25 mouse cellular contexts compared by ENCODE assay signal in genomic region chr17:64641376-64641775, GRCm38 (mm10). TPM values are rescaled to one million over a fixed set of nuclear protein-coding genes. Genes with fewer than 3 reads are reported as not detected.
DNase-seq lines count a peak whose midpoint lies in the region; ATAC-seq and TF ChIP-seq lines count a peak whose summit lies in the region.
"Had no signal": no experiment of that assay in that cellular context is flagged by ENCODE, and none has a peak within 500 bp of the region (broad histone marks: within the 10 kb centered on the region; RNA-seq: fewer than 3 reads in every experiment).

No protein-coding gene starts in this region.

- no peaks in the 10 kb centered on the region for H3K27me3 ChIP-seq in hindbrain, embryonic 10.5 days (ENCODE audit: insufficient read depth, poor library complexity, severe bottlenecking)
- no peaks in the 10 kb centered on the region for H3K27me3 ChIP-seq in hindbrain, embryonic 16.5 days (replicated peaks; ENCODE audit: control insufficient read depth, insufficient read depth, low read length)
- H3K27me3 ChIP-seq in intestine, postnatal 0 days (replicated peaks; ENCODE audit: control insufficient read depth, insufficient read depth, low read length): no peaks in the 10 kb centered on the region
- H3K27me3 ChIP-seq in intestine, embryonic 15.5 days (replicated peaks): no peaks in the 10 kb centered on the region
- H3K27me3 ChIP-seq in kidney, embryonic 15.5 days: no peaks in the 10 kb centered on the region
- H3K27me3 ChIP-seq in neural tube, embryonic 12.5 days (replicated peaks): no peaks in the 10 kb centered on the region
- no peaks in the 10 kb centered on the region for H3K27me3 ChIP-seq in neural tube, embryonic 15.5 days (replicated peaks)
- H3K27me3 ChIP-seq: CH12.LX; forebrain, embryonic 13.5 days; hindbrain, embryonic 12.5 days; Patski had no signal

- H3K9me3 ChIP-seq in hindbrain, embryonic 10.5 days: no peaks in the 10 kb centered on the region
- no peaks in the 10 kb centered on the region for H3K9me3 ChIP-seq in hindbrain, embryonic 16.5 days (ENCODE audit: control insufficient read depth, low read length)
- no peaks in the 10 kb centered on the region for H3K9me3 ChIP-seq in intestine, postnatal 0 days (ENCODE audit: control insufficient read depth)
- H3K9me3 ChIP-seq in intestine, embryonic 15.5 days: no peaks in the 10 kb centered on the region
- H3K9me3 ChIP-seq in kidney, embryonic 15.5 days (replicated peaks): no peaks in the 10 kb centered on the region
- no peaks in the 10 kb centered on the region for H3K9me3 ChIP-seq in neural tube, embryonic 12.5 days
- no peaks in the 10 kb centered on the region for H3K9me3 ChIP-seq in neural tube, embryonic 15.5 days (replicated peaks)
- H3K9me3 ChIP-seq: forebrain, embryonic 10.5 days; forebrain, embryonic 13.5 days; hindbrain, embryonic 12.5 days had no signal

- H3K36me3 ChIP-seq in hindbrain, embryonic 10.5 days: peaks cover 7% of the 10 kb centered on the region
- H3K36me3 ChIP-seq in hindbrain, embryonic 16.5 days (ENCODE audit: control insufficient read depth, insufficient read depth, low read length): no peaks in the 10 kb centered on the region
- peaks cover 15% of the 10 kb centered on the region for H3K36me3 ChIP-seq in intestine, postnatal 0 days (ENCODE audit: control insufficient read depth, insufficient read depth)
- H3K36me3 ChIP-seq in intestine, embryonic 15.5 days: 0 out of 2 replicates have a peak, but pooled peaks cover 2% of the 10 kb centered on the region
- H3K36me3 ChIP-seq in kidney, embryonic 15.5 days: peaks cover 15% of the 10 kb centered on the region; the same call in 1 of the 2 replicates
- no peaks in the 10 kb centered on the region for H3K36me3 ChIP-seq in neural tube, embryonic 12.5 days
- no peaks in the 10 kb centered on the region for H3K36me3 ChIP-seq in neural tube, embryonic 15.5 days
- H3K36me3 ChIP-seq: G1E; hindbrain, embryonic 12.5 days had no signal

- H3K9ac ChIP-seq in hindbrain, embryonic 16.5 days (ENCODE audit: low read depth, low read length): no peak overlapping the region
- H3K9ac ChIP-seq in intestine, postnatal 0 days (ENCODE audit: low read depth, low read length): no peak overlapping the region
- no peak overlapping the region for H3K9ac ChIP-seq in intestine, embryonic 15.5 days
- H3K9ac ChIP-seq in kidney, embryonic 15.5 days: no peak overlapping the region
- no peak overlapping the region for H3K9ac ChIP-seq in neural tube, embryonic 12.5 days
- H3K9ac ChIP-seq in neural tube, embryonic 15.5 days (replicated peaks): no peak overlapping the region
- H3K9ac ChIP-seq: forebrain, embryonic 13.5 days; hindbrain, embryonic 12.5 days had no signal

- DNase-seq in hindbrain, embryonic 10.5 days (ENCODE audit: low spot score): no peak
- DNase-seq in kidney, postnatal 36 days: peak; percentile 27 to 29
- DNase-seq: adrenal gland, postnatal 10 days; adrenal gland, postnatal 36 days; B cell, adult 2 months; cerebellum, adult 18-20 months; cerebellum, adult 9-10 months; cerebellum, postnatal 14 days; gastrocnemius, postnatal 10 days; gastrocnemius, postnatal 36 days had no signal

- H3K27ac ChIP-seq in hindbrain, embryonic 10.5 days: 0 out of 2 replicates have a peak overlapping the region, but pooled peaks have one; percentile 35
- H3K27ac ChIP-seq in hindbrain, embryonic 16.5 days (ENCODE audit: low read depth, low read length): no peak overlapping the region
- H3K27ac ChIP-seq in intestine, postnatal 0 days (ENCODE audit: low read depth, low read length): no peak overlapping the region
- no peak overlapping the region for H3K27ac ChIP-seq in intestine, embryonic 15.5 days
- no peak overlapping the region for H3K27ac ChIP-seq in kidney, embryonic 15.5 days
- H3K27ac ChIP-seq in neural tube, embryonic 12.5 days: no peak overlapping the region
- no peak overlapping the region for H3K27ac ChIP-seq in neural tube, embryonic 15.5 days (replicated peaks)
- H3K27ac ChIP-seq: forebrain, embryonic 10.5 days; forebrain, embryonic 13.5 days; hindbrain, embryonic 12.5 days; hindbrain, postnatal 0 days had no signal

- no peak for TF ChIP-seq CTCF in intestine, postnatal 0 days (IDR thresholded peaks at IDR 0.05; ENCODE audit: low read depth)

- 65% methylated on average over 3 of the region's 3 CpGs for WGBS in hindbrain, embryonic 10.5 days
- 61% methylated on average over 3 of the region's 3 CpGs for WGBS in hindbrain, embryonic 16.5 days
- WGBS in intestine, postnatal 0 days: 81% methylated on average over 3 of the region's 3 CpGs
- WGBS in intestine, embryonic 15.5 days: 78% methylated on average over 3 of the region's 3 CpGs
- 79% methylated on average over 3 of the region's 3 CpGs for WGBS in kidney, embryonic 15.5 days
- 63% methylated on average over 3 of the region's 3 CpGs for WGBS in neural tube, embryonic 12.5 days
- WGBS in neural tube, embryonic 15.5 days: 67% methylated on average over 3 of the region's 3 CpGs

- no peak for ATAC-seq in hindbrain, embryonic 16.5 days
- ATAC-seq in intestine, postnatal 0 days: 0 out of 2 replicates have a peak, but pooled peaks have one; percentile 6
- ATAC-seq in intestine, embryonic 15.5 days: no peak
- ATAC-seq in kidney, embryonic 15.5 days (replicated peaks; ENCODE audit: low FRiP score): no peak
- 0 out of 2 replicates have a peak, but pooled peaks have one; percentile 41 for ATAC-seq in neural tube, embryonic 12.5 days (ENCODE audit: low FRiP score, low read depth)
- ATAC-seq in neural tube, embryonic 15.5 days (ENCODE audit: low FRiP score): no peak
- ATAC-seq: forebrain, embryonic 13.5 days; forebrain, embryonic 16.5 days; hindbrain, postnatal 0 days; Patski had no signal

- peaks cover 31% of the 10 kb centered on the region for H3K4me1 ChIP-seq in hindbrain, embryonic 10.5 days (replicated peaks)
- no peaks in the 10 kb centered on the region for H3K4me1 ChIP-seq in hindbrain, embryonic 16.5 days (ENCODE audit: control insufficient read depth, insufficient read depth, low read depth, low read length)
- H3K4me1 ChIP-seq in intestine, postnatal 0 days (replicated peaks; ENCODE audit: control insufficient read depth, insufficient read depth, low read length): no peaks in the 10 kb centered on the region
- no peaks in the 10 kb centered on the region for H3K4me1 ChIP-seq in intestine, embryonic 15.5 days (replicated peaks)
- peaks cover 12% of the 10 kb centered on the region for H3K4me1 ChIP-seq in kidney, embryonic 15.5 days
- peaks cover 5% of the 10 kb centered on the region for H3K4me1 ChIP-seq in neural tube, embryonic 12.5 days
- H3K4me1 ChIP-seq in neural tube, embryonic 15.5 days: peaks cover 4% of the 10 kb centered on the region; the same call in 1 of the 2 replicates

- H3K4me3 ChIP-seq in hindbrain, embryonic 10.5 days: no peak overlapping the region
- no peak overlapping the region for H3K4me3 ChIP-seq in hindbrain, embryonic 16.5 days (ENCODE audit: low read length)
- H3K4me3 ChIP-seq in intestine, postnatal 0 days (ENCODE audit: low read depth, low read length): no peak overlapping the region
- H3K4me3 ChIP-seq in intestine, embryonic 15.5 days (replicated peaks): no peak overlapping the region
- no peak overlapping the region for H3K4me3 ChIP-seq in kidney, embryonic 15.5 days (replicated peaks)
- H3K4me3 ChIP-seq in neural tube, embryonic 12.5 days: no peak overlapping the region
- H3K4me3 ChIP-seq in neural tube, embryonic 15.5 days (replicated peaks): no peak overlapping the region
- H3K4me3 ChIP-seq: forebrain, embryonic 10.5 days; forebrain, embryonic 13.5 days; hindbrain, embryonic 12.5 days had no signal

- H3K4me2 ChIP-seq in hindbrain, embryonic 16.5 days (ENCODE audit: low read length): no peak overlapping the region
- no peak overlapping the region for H3K4me2 ChIP-seq in intestine, postnatal 0 days (replicated peaks; ENCODE audit: low read depth)
- no peak overlapping the region for H3K4me2 ChIP-seq in intestine, embryonic 15.5 days (replicated peaks)
- H3K4me2 ChIP-seq in kidney, embryonic 15.5 days: no peak overlapping the region
- no peak overlapping the region for H3K4me2 ChIP-seq in neural tube, embryonic 12.5 days (replicated peaks)
- no peak overlapping the region for H3K4me2 ChIP-seq in neural tube, embryonic 15.5 days
- H3K4me2 ChIP-seq: forebrain, embryonic 13.5 days; heart, embryonic 11.5 days; hindbrain, embryonic 12.5 days had no signal

RNA-seq across cellular contexts. Expression of gene Man2a1, which starts 40.8 kb away (rescaled TPM):
- 3.2 and 5.0 TPM in 2 replicates for polyA plus RNA-seq in hindbrain, embryonic 10.5 days (2016; fragmentation: Nextera tagmentation; extraction: Ambion mirVana)
- polyA plus RNA-seq in hindbrain, embryonic 16.5 days (2015; fragmentation: Nextera tagmentation; extraction: Ambion mirVana): 4.1 and 5.3 TPM in 2 replicates
- polyA plus RNA-seq in intestine, postnatal 0 days (2015; fragmentation: Nextera tagmentation; extraction: Ambion mirVana): 7.2 and 8.7 TPM in 2 replicates
- 11.6 and 13.9 TPM in 2 replicates for polyA plus RNA-seq in intestine, embryonic 15.5 days (2015; fragmentation: Nextera tagmentation; extraction: Ambion mirVana)
- polyA plus RNA-seq in kidney, embryonic 15.5 days (2015; fragmentation: Nextera tagmentation; extraction: Ambion mirVana): 8.6 and 11.0 TPM in 2 replicates
- 5.3 and 5.4 TPM in 2 replicates for polyA plus RNA-seq in neural tube, embryonic 12.5 days (2016; fragmentation: Nextera tagmentation; extraction: Ambion mirVana)
- polyA plus RNA-seq in neural tube, embryonic 15.5 days (2015; fragmentation: Nextera tagmentation; extraction: Ambion mirVana): 5.4 and 9.0 TPM in 2 replicates
- polyA plus RNA-seq: G1E had no signal

Comparison
In these comparisons a context has a peak if more than half of its experiments do, and no peak if none do; other contexts are left out.
1. ATAC-seq: peak in intestine, postnatal 0 days (single experiment) and neural tube, embryonic 12.5 days (single experiment); none in hindbrain, embryonic 16.5 days (single experiment), intestine, embryonic 15.5 days (single experiment), kidney, embryonic 15.5 days (single experiment) and neural tube, embryonic 15.5 days (single experiment).